Mouse (Mus musculus) right cerebral cortex, adult 2 months (tissue): ENCODE results near the gene Ttll5.

Experiments used
- DNase-seq, 2 experiments: peaks; one replicate each; pipeline ENCODE4 v3.0.0; 2021 to 2022; ENCODE audit warnings: low spot score in 2 of 2

Gene Ttll5

DNA sequence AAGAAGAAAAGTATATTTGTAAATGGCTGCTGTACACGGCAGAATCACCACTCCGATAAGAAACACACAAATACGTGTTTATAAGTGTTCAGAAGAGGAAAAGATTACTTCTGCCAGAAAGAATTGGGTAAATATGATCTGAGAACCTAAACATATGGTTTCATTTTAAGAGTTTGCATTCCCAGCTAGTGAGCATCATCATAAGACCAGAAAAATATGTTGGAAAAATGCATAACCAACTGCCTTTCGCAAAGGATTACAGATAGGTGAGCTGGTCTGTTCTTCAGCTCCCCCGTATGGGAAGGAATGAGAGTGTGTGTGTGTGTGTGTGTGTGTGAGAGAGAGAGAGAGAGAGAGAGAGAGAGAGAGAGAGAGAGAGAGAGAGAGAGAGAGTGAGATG is 186.2 kb downstream of the Ttll5 start:
- DNase-seq: no peak

DNA sequence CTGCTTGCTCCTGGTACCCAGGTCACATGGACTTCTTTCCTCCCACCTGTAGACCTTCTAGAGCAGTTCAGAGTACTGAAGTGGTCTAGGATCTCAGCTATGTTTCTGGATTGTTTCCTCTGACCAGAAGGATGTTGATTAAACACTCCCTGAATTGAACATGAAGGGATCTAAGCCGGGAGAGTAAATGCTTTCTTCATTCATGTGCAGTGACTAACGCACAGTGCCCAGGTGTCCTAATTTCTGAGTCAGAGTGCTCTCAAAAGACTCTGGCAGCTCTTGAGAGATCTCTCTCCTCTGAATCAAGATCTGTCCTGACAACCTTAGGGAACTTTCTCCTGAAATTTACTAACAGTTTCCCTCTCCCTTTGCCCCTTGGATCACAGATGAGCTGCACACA is 187.7 kb downstream of the Ttll5 start:
- DNase-seq: no peak

DNA sequence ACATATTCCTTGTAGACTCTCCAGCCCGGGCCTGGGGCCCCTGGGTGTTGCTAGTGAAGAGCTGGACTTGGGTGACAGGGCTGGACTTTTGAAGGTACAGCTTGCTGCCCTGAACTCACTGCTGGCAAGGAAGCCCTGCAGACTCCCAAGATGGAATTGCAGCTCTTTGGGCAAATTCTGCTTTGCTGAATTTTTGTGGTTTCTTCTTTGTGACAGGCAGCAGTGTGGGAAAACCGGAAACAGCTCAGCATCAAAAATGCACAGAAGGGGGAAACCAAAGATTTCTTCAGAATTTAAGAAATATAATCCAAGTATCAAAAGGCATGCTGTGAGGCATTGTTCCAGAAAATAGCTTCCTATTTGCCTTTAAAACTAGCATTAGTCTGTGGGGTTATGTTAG is 189.7 kb downstream of the Ttll5 start:
- DNase-seq: no peak

DNA sequence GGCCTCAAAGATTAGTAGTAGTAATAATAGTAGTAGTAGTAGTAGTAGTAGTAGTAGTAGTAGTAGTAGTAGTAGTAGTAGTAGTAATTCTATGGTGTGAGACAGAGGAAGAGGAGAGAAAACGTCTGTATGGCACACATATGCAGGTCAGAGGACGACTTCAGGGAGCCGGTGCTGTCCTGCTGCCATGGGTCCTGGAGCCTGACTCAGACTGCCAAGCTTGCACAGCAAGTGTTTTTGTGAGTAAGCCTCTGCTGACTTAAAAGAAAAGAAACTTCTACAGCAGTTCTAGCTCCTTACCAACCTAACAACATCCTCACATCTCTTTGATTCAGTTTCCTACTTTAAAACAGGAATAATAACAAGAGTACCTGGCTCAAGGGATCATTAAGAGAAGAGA is 190.2 kb downstream of the Ttll5 start:
- DNase-seq: no peak

DNA sequence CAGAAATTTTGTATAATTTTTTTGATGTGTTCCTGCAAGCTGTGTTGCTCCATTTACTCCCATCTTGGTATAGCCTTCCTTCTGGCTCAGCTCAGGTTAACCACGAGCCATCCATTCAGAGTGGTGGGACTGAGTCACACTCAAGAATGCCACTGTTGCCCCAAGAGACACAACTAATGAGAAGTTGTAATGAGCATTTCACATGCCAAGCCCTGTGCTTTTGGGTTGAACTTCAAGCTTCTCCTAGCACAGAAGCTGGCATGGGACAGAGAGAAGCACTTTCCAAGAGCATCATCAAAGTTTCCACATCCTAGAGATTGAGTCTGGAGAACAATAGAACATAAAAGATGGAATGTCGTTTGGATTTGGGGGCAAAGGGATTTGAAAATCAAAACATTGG is 190.7 kb downstream of the Ttll5 start:
- DNase-seq: no peak

DNA sequence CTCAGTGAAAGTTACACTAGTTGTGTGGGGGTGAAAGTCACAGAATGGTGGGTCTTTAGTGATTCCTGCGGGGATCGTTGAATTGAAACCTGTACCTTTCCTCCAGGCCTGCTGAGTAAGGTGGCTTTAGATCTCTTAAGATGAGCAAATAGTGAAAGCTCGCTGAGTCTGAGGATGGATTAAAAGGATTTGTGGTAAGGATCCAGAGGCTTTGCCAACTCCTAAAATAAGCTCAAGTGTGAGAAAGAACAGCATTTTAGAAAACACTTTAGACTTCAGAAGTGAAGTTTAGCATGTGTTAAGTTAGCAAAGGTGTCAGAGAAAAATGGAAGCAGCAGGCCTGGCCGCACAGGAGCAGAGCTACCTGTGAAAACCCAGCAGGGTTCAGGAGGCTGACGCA is 192.9 kb downstream of the Ttll5 start:
- DNase-seq: no peak

DNA sequence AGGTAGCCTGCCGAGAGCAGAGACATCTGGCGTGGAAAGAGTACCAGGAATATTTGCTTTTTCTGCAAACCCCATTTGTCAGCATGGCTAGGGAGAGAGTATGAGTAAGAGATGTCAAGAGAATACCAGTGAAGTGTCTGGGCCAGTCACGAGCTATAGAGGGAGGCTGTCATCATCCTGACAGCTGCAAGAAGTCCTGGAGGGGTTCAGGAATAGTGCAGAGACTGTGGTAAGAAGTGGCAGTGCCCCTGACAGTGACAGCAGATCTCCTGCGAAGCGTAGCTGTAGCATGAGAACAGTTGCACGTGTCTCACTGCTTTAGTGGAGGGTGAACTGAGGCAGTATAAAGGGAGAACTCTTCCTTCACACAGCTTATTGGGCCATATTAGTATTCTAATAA is 197.1 kb downstream of the Ttll5 start:
- no peak for DNase-seq

DNA sequence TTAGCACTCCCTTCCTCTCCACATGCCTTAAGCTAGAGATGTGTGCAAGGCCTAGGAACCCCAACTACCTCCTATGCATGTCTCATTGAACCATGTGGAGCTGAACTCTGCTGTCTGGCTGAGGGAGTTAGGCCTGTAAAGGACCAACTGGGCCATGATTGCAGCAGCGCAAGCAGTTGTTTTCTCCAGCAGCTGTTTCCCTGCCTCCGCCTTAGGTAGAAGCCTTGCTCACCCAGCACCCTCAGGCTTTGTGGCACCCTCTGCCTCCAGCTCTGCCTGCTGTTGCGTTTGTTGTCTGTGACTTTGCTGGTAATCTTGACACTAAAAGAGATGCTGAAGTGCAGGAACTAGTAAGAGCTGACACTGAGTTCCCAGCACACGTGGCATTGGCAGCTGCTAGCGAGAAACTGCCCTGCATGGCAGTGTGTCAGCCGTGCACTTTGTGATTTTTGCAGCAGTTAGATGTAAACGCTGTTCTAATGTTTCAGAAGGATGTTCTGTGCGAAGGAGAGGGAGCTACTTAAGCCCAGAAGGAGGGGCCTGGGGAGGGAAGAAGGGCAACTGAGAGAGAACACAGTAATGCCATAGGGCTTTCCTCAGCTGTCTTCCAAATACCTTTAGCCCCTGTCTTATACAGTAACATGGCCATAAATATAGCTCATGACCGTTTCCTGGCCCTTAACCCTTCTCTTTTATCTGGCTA is 198.0 kb downstream of the Ttll5 start:
- DNase-seq: no peak

DNA sequence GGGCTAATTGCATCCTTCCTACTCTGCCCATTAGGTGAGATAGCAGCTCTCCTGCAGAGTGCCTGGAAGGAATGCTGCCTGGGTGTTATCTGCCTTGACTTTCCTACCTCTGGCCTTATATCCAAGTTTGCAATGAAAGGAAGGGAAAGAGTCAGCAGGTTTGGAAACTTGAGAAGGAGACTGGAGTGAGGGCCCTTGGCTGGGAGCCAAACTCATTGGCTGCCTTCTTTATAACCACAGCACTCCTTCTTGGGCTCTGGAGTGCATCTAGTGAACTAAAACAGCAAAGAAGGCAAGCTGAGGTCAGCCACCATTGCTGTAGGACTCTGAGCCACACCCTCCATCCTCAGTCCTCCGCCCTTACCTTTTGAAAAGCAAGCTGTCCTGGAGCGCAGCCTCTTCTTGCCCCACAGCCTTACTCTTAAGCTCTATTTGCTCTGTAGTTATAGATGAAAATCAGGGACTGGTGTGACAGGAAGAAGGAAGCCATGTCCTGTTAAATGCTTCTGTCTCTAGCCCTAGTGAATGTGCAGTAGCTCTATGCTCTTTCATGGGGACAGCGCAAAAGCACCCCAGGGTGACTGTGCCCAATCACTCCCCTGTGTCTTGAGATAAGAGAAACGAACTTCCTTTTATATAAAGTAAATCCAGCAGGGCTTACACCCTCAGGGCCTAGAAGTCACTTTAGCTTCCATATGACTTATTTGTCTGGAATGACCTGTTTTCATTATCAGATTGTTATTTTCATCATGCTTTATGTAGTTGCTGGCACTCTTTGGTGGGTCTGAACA is 198.8 kb downstream of the Ttll5 start:
- no peak for DNase-seq

DNA sequence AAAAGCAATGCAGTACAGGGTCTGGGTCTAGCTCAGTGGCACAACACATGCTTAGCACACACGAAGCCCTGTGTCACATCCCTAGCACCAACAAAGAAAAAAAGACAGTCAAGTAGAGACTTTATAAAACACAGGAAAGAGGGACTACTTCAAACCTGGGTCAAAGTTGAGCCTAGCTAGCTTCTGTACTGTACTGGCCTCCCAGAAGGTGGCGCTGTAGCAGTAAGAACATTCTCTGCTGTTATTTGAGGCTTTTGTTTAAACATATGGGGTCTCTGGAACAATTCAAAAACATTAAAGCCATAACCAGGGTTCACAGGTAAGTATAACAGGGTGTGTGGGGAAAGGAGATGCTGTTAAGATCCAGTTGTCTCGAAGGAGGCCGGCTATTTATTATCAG is 200.0 kb downstream of the Ttll5 start:
- DNase-seq: peak in 1 of 2 experiments; percentile 21

DNA sequence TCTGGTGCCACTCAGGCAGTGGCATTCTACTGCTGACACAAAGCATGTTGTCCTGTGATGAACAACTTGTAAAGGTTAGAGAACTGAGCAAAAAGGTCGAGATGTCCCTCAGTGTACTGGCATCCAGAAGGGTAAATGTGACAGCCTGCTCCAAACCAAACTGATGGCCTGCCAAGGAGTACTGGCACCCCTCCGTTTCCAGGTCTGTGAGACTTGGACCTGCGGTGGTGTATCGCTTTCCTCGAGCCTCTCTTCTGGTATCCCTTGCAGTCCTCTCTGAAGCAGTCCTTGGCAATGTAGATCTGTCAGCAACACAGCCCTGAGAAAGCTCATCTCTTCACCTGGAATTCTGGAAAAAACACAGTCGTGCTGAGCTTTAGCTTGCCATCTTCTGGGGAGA is 201.0 kb downstream of the Ttll5 start:
- DNase-seq: no peak

DNA sequence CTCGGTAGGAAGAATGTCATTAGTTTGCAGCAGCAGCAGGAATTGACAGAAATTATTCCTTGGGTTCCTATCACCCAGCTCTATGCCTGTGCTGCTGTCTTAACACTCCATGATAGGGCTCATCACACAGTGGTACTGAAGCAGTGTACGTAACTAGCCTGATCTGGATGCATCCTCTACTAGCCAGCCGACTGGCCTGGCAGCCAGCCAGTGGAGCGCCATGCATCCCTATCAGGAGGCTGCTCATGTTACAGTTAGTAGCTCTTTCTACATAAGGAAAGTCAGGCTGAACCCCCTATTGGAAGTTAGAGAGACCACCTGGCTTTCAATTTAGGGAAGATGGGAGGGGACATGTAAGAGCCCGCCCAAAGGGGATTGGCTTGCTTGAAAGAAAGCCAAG is 202.5 kb downstream of the Ttll5 start:
- DNase-seq: no peak

DNA sequence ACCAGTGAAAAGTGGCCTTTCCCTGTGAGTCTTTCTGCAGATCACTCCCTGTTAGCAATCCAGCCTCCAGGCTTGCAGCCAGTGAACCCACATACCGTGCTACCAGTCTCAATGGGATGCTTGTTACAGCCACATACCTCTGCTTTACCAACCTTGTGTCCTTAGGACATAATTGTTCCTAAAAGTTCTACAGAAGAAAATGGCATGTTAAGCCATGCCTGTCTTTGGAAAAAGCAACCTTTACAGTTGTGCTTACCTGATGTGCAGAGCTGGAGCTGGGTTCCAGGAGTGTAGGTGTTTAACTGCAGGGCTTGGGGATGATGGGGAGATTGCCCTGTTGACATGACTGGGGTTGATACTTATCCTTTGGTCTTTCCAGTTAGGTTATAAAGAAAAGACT is 203.3 kb downstream of the Ttll5 start:
- no peak for DNase-seq

DNA sequence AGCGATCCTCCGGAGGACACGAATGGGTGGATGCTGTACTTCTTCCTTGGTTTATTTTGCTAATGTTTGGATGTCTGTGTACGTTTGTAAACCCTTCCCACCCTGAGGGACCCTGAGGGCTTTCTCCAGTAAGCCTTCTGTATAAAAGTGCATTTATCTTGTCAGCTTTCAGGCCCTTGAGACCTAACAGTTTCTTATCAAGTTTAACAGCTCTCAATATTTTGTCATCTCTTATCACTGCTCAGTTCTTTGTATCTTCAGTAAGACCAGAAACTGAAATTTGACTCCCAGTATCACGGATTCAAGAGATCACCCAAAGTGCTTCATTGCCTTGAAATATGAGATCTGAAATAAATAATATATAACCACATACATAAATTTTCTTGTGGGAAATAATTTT is 206.5 kb downstream of the Ttll5 start:
- DNase-seq: no peak

DNA sequence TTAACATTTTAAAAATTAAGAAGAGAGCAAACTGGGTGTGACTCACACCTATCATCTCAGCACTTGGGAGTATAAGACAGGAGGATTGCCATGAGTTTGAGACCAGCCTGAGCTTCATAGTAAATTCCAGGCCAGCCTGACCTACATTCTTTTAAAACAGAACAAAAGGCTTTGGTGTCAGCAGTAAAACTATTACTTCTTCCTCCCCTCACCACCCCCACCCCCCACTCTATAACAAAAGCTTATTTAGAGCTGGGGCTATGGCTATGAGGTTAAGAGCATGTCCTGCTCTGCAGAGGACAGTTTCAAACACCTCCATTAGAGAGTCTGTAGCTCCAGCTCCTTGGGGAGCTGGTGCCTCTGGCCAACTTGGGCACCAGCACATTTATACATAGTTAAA is 211.1 kb downstream of the Ttll5 start:
- DNase-seq: no peak

DNA sequence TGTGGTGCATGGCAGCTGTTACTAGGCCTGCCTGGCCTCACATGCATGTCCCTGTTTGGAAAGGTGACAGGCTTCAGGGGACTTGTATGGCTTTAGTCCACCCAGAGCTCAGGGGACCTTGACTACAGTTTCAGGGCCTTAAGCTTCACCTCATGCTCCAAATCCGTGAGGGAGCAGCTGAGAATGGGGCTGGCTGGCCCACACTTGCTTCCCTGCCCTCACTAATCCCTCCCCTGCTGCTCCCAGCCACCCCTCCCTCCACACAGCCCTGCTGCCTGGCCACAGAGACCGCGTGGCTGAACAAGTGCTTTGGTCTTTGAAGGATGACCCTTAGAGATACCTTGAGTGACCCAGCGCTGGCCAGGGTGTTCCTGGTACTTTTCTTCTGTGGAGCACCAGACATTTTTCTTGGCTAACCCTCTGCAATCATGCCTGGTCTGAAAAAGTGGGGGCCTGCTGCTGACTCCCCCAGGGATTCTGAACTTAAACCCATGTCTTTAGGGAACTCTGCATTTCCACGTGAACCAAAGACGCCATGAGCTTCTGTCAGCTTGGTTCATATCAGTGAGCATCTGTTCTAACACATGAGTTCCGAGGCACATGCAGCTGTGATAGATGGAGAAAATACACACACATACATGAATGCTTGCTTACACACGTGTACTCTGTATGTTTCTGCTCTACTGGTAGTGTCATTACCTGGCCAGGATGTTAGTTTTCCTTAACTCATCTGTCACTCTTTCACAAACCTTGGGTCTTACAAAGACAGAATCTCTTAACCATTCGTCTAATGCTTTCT is 212.1 kb downstream of the Ttll5 start:
- no peak for DNase-seq

DNA sequence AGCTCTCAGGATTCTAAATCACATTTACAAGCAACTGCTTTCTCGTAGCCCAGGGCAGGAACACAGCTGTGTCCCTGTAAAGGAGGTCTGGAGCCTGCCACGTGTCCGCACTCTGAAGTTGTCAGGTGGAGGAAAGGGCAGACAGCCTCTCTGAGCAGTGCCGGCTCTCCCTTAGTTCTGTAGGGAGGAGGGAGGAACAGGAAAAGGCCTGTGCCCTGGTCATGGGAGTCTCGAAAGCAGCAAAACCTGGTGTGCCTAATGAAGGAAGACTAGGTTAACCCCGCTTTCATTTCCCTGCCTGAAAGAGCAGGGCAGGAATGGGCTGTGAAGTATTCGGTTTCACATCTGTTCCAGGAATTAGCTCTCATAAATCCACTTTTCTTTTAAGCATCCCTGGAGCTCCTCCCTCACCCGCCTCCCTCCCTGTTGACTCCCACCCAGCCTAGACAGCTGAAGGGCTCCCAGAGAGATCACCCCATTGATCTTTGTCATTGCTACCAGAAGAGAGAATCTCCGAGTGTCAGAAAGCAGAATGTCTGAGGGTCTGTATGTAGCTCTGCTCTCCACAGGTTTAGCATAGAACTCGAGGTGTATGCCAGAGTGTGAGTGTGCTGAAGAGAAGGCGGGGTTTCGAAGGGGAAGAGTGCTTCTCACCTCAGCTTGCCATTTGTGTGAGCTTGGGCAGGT is 212.9 kb downstream of the Ttll5 start:
- no peak for DNase-seq

DNA sequence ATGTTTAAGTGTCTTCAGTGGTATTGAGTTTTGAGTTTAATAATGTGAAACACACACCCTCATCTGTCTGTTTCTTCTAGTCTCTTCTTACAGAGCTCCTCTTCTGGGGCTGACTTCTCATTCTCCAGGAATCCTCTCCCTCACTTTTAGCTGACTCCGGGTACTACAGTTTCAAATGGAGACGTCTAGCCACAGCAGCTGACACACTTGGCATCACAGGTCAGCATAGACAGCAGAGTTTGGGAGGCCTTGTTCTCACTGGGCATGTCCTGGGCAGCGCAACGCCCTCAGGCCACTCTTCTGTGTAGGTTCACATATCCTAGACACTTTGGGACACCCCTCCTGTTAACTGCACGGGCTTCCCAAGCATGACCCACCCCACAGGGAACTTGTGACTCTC is 214.6 kb downstream of the Ttll5 start:
- DNase-seq: no peak

DNA sequence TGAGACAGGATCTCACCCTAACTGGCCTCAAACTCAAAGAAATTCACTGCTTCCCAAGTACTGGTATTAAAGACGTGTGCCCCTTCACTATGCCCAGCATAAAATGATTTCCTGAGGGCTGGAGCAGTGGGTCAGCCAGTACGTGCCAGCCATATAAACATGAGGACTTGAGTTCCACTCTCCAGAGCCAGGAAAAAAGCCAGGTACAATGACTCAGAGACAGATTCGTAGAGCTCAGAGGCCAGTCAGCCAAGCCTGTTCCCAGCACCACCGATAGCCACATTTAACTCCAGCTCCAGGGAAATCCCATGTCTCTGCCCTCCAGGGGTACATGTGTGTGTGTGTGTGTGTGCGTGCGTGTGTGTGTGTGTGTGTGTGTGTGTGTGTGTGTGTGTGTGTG is 215.3 kb downstream of the Ttll5 start:
- no peak for DNase-seq

DNA sequence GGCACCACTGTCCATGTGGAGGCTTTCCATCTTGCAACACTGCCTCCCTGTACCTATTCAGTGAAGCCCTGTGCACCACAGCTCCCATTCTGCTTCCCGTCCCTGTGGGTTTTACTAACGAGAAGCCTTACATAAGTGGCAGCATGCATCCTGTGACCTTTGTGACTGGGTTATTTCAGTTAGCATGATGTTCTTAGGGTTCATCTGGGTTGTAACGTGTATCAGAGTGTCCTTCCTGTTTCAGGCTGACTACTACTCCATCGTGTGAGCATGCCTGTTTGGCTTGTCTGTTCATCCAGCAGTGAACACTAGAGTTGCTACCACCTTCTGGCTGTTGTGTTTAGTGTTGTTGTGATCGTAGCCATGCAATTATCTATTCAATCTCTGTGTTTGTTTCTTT is 221.7 kb downstream of the Ttll5 start:
- DNase-seq: no peak

DNA sequence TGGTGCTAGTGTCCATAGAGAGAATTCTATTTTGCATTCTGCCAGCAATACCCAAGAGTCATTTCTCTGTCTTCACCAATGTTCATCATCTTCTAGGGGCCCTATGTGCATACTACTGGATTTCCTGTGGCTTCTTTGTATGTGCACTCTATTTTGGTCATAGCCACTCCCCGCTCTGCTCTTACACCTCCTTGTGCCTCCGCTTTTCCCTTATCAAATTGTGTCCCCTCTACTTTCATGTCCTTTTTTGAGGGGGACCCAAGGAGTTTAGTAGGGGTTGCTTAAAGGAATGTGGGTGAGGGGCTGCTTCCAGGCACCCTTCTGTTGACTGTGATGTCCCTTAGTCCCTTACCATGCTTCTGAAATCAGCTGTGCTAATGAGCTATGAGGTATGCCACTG is 222.3 kb downstream of the Ttll5 start:
- DNase-seq: no peak

DNA sequence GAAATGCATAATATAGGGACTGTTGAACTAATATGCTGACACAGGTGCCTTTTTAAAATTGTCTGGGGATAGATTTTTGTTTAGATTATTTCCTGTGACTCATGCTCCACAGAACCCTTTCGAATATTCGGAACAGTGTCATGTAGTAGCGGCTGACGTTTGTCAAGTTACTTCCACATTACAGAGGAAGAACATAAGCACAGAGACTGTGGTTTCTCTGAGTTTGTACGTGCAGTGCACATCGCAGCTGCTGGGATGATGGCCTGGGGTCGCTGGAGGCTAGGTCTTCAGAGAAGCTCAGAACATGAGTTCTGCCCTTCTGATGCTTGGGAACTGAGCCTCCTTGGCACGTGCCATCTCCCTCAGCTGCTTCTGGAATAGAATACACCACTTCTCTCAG is 222.9 kb downstream of the Ttll5 start:
- no peak for DNase-seq
